Mouse (Mus musculus) cerebellum, adult 9-10 months (tissue): ENCODE measurements around the gene Eps15l1.

Source experiments
- DNase-seq: peaks from one replicate; pipeline ENCODE4 v3.0.0; 2022

Eps15l1 gene

GRCm38 (mm10) chr8:72348956-72349355 lies 72.3 kb downstream of the Eps15l1 start:
- no peak for DNase-seq

GRCm38 (mm10) chr8:72348114-72348513 lies 73.1 kb downstream of the Eps15l1 start:
- no peak for DNase-seq

- DNase-seq = no peak
Observed at GRCm38 (mm10) chr8:72347553-72347952, 73.7 kb downstream of the Eps15l1 start.

GRCm38 (mm10) chr8:72343725-72344124 lies 77.5 kb downstream of the Eps15l1 start:
- DNase-seq = no peak

- no peak for DNase-seq
Observed at GRCm38 (mm10) chr8:72342556-72343300, 78.5 kb downstream of the Eps15l1 start.

GRCm38 (mm10) chr8:72337034-72337433 lies 84.2 kb downstream of the Eps15l1 start:
- DNase-seq = no peak

GRCm38 (mm10) chr8:72336273-72336672 lies 85.0 kb downstream of the Eps15l1 start:
- DNase-seq = no peak

GRCm38 (mm10) chr8:72334144-72334641 lies 87.1 kb downstream of the Eps15l1 start:
- DNase-seq = no peak

GRCm38 (mm10) chr8:72333429-72334143 lies 87.7 kb downstream of the Eps15l1 start:
- no peak for DNase-seq

- no peak for DNase-seq
Observed at GRCm38 (mm10) chr8:72331631-72332030, 89.6 kb downstream of the Eps15l1 start.

GRCm38 (mm10) chr8:72330806-72331516 lies 90.3 kb downstream of the Eps15l1 start:
- no peak for DNase-seq

- DNase-seq = no peak
Observed at GRCm38 (mm10) chr8:72329116-72329515, 92.1 kb downstream of the Eps15l1 start.

GRCm38 (mm10) chr8:72324708-72325107 lies 96.6 kb downstream of the Eps15l1 start:
- DNase-seq = no peak

- no peak for DNase-seq
Observed at GRCm38 (mm10) chr8:72324036-72324706, 97.1 kb downstream of the Eps15l1 start.

GRCm38 (mm10) chr8:72323131-72323725 lies 98.0 kb downstream of the Eps15l1 start:
- DNase-seq = no peak

GRCm38 (mm10) chr8:72322471-72322889 lies 98.8 kb downstream of the Eps15l1 start:
- DNase-seq = no peak

GRCm38 (mm10) chr8:72321635-72322441 lies 99.4 kb downstream of the Eps15l1 start:
- no peak for DNase-seq

- no peak for DNase-seq
Observed at GRCm38 (mm10) chr8:72320803-72321583, 100.3 kb downstream of the Eps15l1 start.

GRCm38 (mm10) chr8:72319921-72320802 lies 101.1 kb downstream of the Eps15l1 start:
- DNase-seq = no peak

GRCm38 (mm10) chr8:72319397-72319796 lies 101.9 kb downstream of the Eps15l1 start:
- no peak for DNase-seq
